Mouse (Mus musculus) MEL (cell line): ENCODE results near the gene Nxpe5. TPM values are rescaled to one million over a fixed set of nuclear protein-coding genes. Genes with fewer than 3 reads are reported as not detected.
"Not testable (repeated sequence)": the region's sequence is repeated elsewhere in the genome, so short reads cannot be mapped to it uniquely, and the experiment has no call there.

Experiments used
- DNase-seq: peaks from one replicate; pipeline ENCODE4 v3.0.0; 2011; ENCODE audit warnings: low read depth, low spot score
- H3K27ac ChIP-seq: 2 replicates; pipeline ENCODE4 v1.5.1; 2012; ENCODE audit warnings: low read depth, mild to moderate bottlenecking, control low read depth, low read length, moderate library complexity; ENCODE audit not compliant: control insufficient read depth
- H3K27me3 ChIP-seq, 2 experiments: fragments of 150-350 bp in 1 of 2; sonication (generic) in 1 of 2; 2 replicates each; pipeline ENCODE4 v1.6.1; 2012; ENCODE audit warnings: low read length in 2 of 2, mild to moderate bottlenecking in 2 of 2, improper control_type of control experiment in 1 of 2, moderate library complexity in 1 of 2; ENCODE audit not compliant: insufficient read depth in 2 of 2, control insufficient read depth in 1 of 2
- H3K36me3 ChIP-seq, 2 experiments: 2 replicates each; pipeline ENCODE4 v1.6.1; 2012 to 2014; ENCODE audit warnings: low read length in 2 of 2, improper control_type of control experiment in 1 of 2, inconsistent platforms in 1 of 2, mild to moderate bottlenecking in 1 of 2; ENCODE audit not compliant: insufficient read depth in 2 of 2, control insufficient read depth in 1 of 2
- H3K4me1 ChIP-seq, 2 experiments: fragments of 150-350 bp in 1 of 2; sonication (generic) in 1 of 2; 2 replicates each; pipeline ENCODE4 v1.6.1; 2012; ENCODE audit warnings: low read length in 2 of 2, improper control_type of control experiment in 1 of 2, mild to moderate bottlenecking in 1 of 2; ENCODE audit not compliant: insufficient read depth in 2 of 2, control insufficient read depth in 1 of 2
- H3K4me3 ChIP-seq, 2 experiments: fragments of 150-350 bp in 1 of 2; sonication (generic) in 1 of 2; 2 replicates each; pipeline ENCODE4 v1.5.1; 2012; ENCODE audit warnings: low read depth in 2 of 2, low read length in 2 of 2, mild to moderate bottlenecking in 2 of 2, moderate library complexity in 2 of 2, control low read depth in 1 of 2, improper control_type of control experiment in 1 of 2; ENCODE audit not compliant: control insufficient read depth in 1 of 2, insufficient read depth in 1 of 2
- H3K79me2 ChIP-seq: 2 replicates; pipeline ENCODE4 v1.6.1; 2012; ENCODE audit warnings: mild to moderate bottlenecking, low read length, moderate library complexity; ENCODE audit not compliant: control insufficient read depth, poor library complexity, insufficient read depth
- H3K9ac ChIP-seq: 2 replicates; pipeline ENCODE4 v1.6.1; 2012; ENCODE audit warnings: low read depth, mild to moderate bottlenecking, control low read depth, low read length, moderate library complexity; ENCODE audit not compliant: control insufficient read depth, poor library complexity, severe bottlenecking
- H3K9me3 ChIP-seq: fragments of 150-350 bp; sonication (generic); replicated peaks from 2 replicates; pipeline ENCODE4 v1.6.1; 2012; ENCODE audit warnings: mild to moderate bottlenecking, low read length, improper control_type of control experiment, moderate library complexity; ENCODE audit not compliant: insufficient read depth
- CHD1 ChIP-seq: IDR thresholded peaks from 2 replicates; pipeline ENCODE4 v1.6.1; 2012; ENCODE audit warnings: low read depth, mild to moderate bottlenecking, inconsistent platforms, low read length, improper control_type of control experiment
- CHD2 ChIP-seq: IDR thresholded peaks from 2 replicates; pipeline ENCODE4 v1.6.1; 2011; ENCODE audit warnings: low read length, improper control_type of control experiment
- CTCF ChIP-seq, 3 experiments: IDR thresholded peaks in 2 of 3; conservative IDR thresholded peaks in 1 of 3; 2 replicates each; pipeline ENCODE4 v1.5.1; 2011 to 2012; ENCODE audit warnings: low read length in 3 of 3, low read depth in 2 of 3, mild to moderate bottlenecking in 2 of 3, improper control_type of control experiment in 1 of 3, inconsistent platforms in 1 of 3, mixed read lengths in 1 of 3, moderate library complexity in 1 of 3; ENCODE audit not compliant: control insufficient read depth in 1 of 3, insufficient read depth in 1 of 3, poor library complexity in 1 of 3, severe bottlenecking in 1 of 3
- ELF1 ChIP-seq: IDR thresholded peaks from 2 replicates; pipeline ENCODE4 v1.6.1; 2014; ENCODE audit warnings: low read depth, mild to moderate bottlenecking, inconsistent platforms, low read length, improper control_type of control experiment, moderate library complexity
- EP300 ChIP-seq, 2 experiments: IDR thresholded peaks; 2 replicates each; pipeline ENCODE4 v1.6.1; 2011; ENCODE audit warnings: improper control_type of control experiment in 2 of 2, low read length in 2 of 2, low read depth in 1 of 2, mild to moderate bottlenecking in 1 of 2
- GABPA ChIP-seq: IDR thresholded peaks from 2 replicates; pipeline ENCODE4 v1.6.1; 2012; ENCODE audit warnings: low read depth, mild to moderate bottlenecking, inconsistent platforms, low read length, improper control_type of control experiment, moderate library complexity
- GATA1 ChIP-seq: IDR thresholded peaks from 2 replicates; pipeline ENCODE4 v1.6.1; 2011; ENCODE audit warnings: low read depth, low read length, improper control_type of control experiment
- HCFC1 ChIP-seq: IDR thresholded peaks from 2 replicates; pipeline ENCODE4 v1.6.1; 2012; ENCODE audit warnings: low read depth, mild to moderate bottlenecking, inconsistent platforms, low read length, improper control_type of control experiment, moderate library complexity
- KAT2A ChIP-seq: conservative IDR thresholded peaks from 2 replicates; pipeline ENCODE4 v1.6.1; 2012; ENCODE audit warnings: low read depth, low read length, improper control_type of control experiment, inconsistent platforms
- MAX ChIP-seq: IDR thresholded peaks from 2 replicates; pipeline ENCODE4 v1.6.1; 2011; ENCODE audit warnings: low read length, improper control_type of control experiment
- MEF2A ChIP-seq: IDR thresholded peaks from 2 replicates; pipeline ENCODE4 v1.6.1; 2014; ENCODE audit warnings: low read depth, mild to moderate bottlenecking, inconsistent platforms, low read length, improper control_type of control experiment; ENCODE audit not compliant: poor library complexity, insufficient replicate concordance, severe bottlenecking; ENCODE audit errors: extremely low read depth
- MXI1 ChIP-seq: IDR thresholded peaks from 2 replicates; pipeline ENCODE4 v1.6.1; 2011; ENCODE audit warnings: mild to moderate bottlenecking, low read depth, low read length, improper control_type of control experiment
- NELFE ChIP-seq: IDR thresholded peaks from 2 replicates; pipeline ENCODE4 v1.6.1; 2011; ENCODE audit warnings: low read depth, low read length, improper control_type of control experiment
- POLR2AphosphoS2 ChIP-seq: IDR thresholded peaks from 2 replicates; pipeline ENCODE4 v1.6.1; 2011; ENCODE audit warnings: low read length, improper control_type of control experiment
- RCOR1 ChIP-seq: IDR thresholded peaks from 2 replicates; pipeline ENCODE4 v1.6.1; 2012; ENCODE audit warnings: low read depth, mild to moderate bottlenecking, inconsistent platforms, low read length, improper control_type of control experiment
- SMC3 ChIP-seq: IDR thresholded peaks from 2 replicates; pipeline ENCODE4 v1.6.1; 2011; ENCODE audit warnings: low read depth, low read length, improper control_type of control experiment
- USF1 ChIP-seq: IDR thresholded peaks from 2 replicates; pipeline ENCODE4 v1.6.1; 2014; ENCODE audit warnings: low read depth, mild to moderate bottlenecking, inconsistent platforms, low read length, improper control_type of control experiment, moderate library complexity
- ZC3H11A ChIP-seq: IDR thresholded peaks from 2 replicates; pipeline ENCODE4 v1.6.1; 2012; ENCODE audit warnings: low read depth, mild to moderate bottlenecking, inconsistent platforms, low read length, improper control_type of control experiment
- ZNF384 ChIP-seq: IDR thresholded peaks from 2 replicates; pipeline ENCODE4 v1.6.1; 2012; ENCODE audit warnings: low read depth, mild to moderate bottlenecking, inconsistent platforms, low read length, improper control_type of control experiment
- polyA plus RNA-seq, 2 experiments: library from polyadenylated mRNA; stranded (reverse) in 1 of 2; unstranded in 1 of 2; fragments of >175 nt in 1 of 2; fragments of >200 nt in 1 of 2; gene quantifications; 2 replicates each; pipeline versions ENCODE4 v1.2.1 to v1.2.4; 2012; ENCODE audit warnings: low replicate concordance in 2 of 2, low read depth in 1 of 2; ENCODE audit not compliant: insufficient read length in 2 of 2, insufficient read depth in 1 of 2, missing spikeins in 1 of 2
- total RNA-seq: library from RNA; depleted of rRNA; stranded (reverse); fragments of 300-350 nt; gene quantifications from 2 replicates; pipeline ENCODE4 v1.2.3, GENCODE M21; 2012

Nxpe5 gene
- total and polyA plus RNA-seq, 3 experiments = not detected

DNA sequence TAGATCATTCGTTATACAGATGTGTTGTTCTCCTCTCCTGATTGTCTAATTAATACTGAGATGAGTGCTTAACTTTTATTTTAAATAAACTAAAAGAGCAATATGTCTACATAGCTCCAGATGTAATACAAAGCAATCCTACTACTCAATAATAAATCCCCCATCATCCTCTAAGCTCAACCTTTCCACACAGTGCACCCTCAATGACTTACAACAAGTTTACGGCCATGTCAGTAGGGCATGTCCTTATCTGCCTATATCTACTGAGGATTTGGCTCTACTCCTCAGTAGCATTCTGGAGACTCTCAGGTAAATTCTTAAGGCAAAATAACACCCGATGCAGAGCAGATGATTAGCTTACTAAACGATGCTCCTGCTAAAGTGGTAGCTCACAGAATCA is 17.8 kb upstream of the Nxpe5 start:
- no peak for TF ChIP-seq CHD1
- no peak for TF ChIP-seq GATA1
- no peak for TF ChIP-seq SMC3
- TF ChIP-seq MXI1 = no peak
- no peak for TF ChIP-seq GABPA
- TF ChIP-seq EP300 (IDR thresholded peaks at IDR 0.05; ENCODE audit: low read depth in 1 of 2, low read length in 2 of 2) = no peak
- TF ChIP-seq NELFE = no peak
- no peak for TF ChIP-seq POLR2AphosphoS2
- TF ChIP-seq MAX = no peak
- H3K9me3 ChIP-seq = no peaks in the 10 kb centered on the region
- H3K36me3 ChIP-seq = no peaks in the 10 kb centered on the region

DNA sequence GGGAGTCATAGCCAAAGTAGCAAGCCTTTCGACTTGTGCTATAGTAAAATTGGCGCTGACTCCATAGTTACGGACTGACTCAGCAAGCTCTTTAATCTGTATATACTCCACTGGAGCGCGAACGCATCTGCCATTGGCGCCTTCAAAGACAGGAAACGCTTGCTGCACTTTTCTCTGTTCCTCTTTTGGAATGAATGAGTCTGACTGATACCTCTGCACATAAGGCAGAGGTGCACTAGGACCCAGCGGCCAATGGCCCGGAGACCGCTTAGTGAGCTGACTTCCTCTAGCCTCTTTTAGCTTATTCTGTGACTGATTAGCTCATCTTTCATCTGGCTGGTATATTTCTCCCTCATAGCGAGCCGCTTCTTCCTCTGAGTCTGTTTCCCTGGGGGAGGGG is 9.1 kb upstream of the Nxpe5 start:
- not testable (repeated sequence) for H3K4me3 ChIP-seq, DNase-seq, H3K9me3 ChIP-seq, H3K27ac ChIP-seq, H3K4me1 ChIP-seq, H3K79me2 ChIP-seq, H3K27me3 ChIP-seq, H3K9ac ChIP-seq, H3K36me3 ChIP-seq

More for the DNA sequence above, 17.8 kb upstream of the Nxpe5 start:
- H3K4me1 ChIP-seq = no peaks in the 10 kb centered on the region
- H3K79me2 ChIP-seq = no peaks in the 10 kb centered on the region
- H3K9ac ChIP-seq = no peak overlapping the region
- H3K27ac ChIP-seq = no peak overlapping the region
- no peak for DNase-seq
- no peaks in the 10 kb centered on the region for H3K27me3 ChIP-seq
- H3K4me3 ChIP-seq = no peak overlapping the region

DNA sequence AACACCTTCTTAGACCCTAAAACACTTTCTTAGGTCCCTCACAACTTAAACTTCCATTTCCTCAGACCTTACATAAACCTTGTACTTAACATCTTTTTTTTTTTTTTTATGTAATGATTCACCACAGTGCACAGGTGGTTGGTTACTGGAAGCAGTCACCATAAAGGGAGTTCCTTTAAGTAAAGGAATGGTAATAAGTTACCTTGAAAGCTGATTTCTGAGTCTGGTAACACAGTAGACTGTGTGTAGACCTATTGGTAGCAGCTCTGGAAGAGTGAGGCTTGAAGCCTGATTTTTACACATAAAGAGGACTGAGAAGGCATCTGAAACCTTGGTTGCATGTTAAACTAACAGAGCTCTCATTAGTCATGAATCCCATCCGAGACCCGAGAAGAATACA is 5.8 kb upstream of the Nxpe5 start:
- Histone ChIP-seq H3K27me3 (peaks cover 2% of the 10 kb centered on the region in 2 experiments; a peak in 1 of 4 replicates), H3K4me1 (peaks cover 0 to 2% of the 10 kb centered on the region in 2 experiments; a peak in 1 of 4 replicates), H3K79me2 (no peaks in the 10 kb centered on the region), H3K9me3 (no peaks in the 10 kb centered on the region), H3K9ac (no peak overlapping the region), H3K4me3 (no peak overlapping the region), H3K36me3 (peaks cover 0 to 2% of the 10 kb centered on the region in 2 experiments; a peak in 1 of 4 replicates), H3K27ac (no peak overlapping the region)
- no peak for DNase-seq
- TF ChIP-seq ZNF384 = no peak
- no peak for TF ChIP-seq ELF1
- TF ChIP-seq MEF2A = no peak
- no peak for TF ChIP-seq ZC3H11A
- no peak for TF ChIP-seq CTCF (IDR thresholded peaks at IDR 0.05 in 2 of 3, conservative IDR thresholded peaks at IDR 0.05 in 1 of 3; ENCODE audit: control insufficient read depth in 1 of 3, insufficient read depth in 1 of 3, low read depth in 2 of 3, low read length in 3 of 3, poor library complexity in 1 of 3, severe bottlenecking in 1 of 3)
- TF ChIP-seq HCFC1 = no peak
- no peak for TF ChIP-seq GATA1
- no peak for TF ChIP-seq CHD1
- no peak for TF ChIP-seq KAT2A
- TF ChIP-seq NELFE = no peak
- no peak for TF ChIP-seq CHD2
- no peak for TF ChIP-seq USF1
- no peak for TF ChIP-seq MXI1
- TF ChIP-seq RCOR1 = no peak
